Mouse (Mus musculus): Measurements from ENCODE around the gene Nmnat3.

- TF ChIP-seq POLR2A (IDR thresholded peaks at IDR 0.05; ENCODE audit: insufficient read depth, low read depth, low read length) (no peak), CTCF (IDR thresholded peaks at IDR 0.05) (no peak), EP300 (IDR thresholded peaks at IDR 0.05; ENCODE audit: insufficient read depth, low read depth, low read length) (no peak)
These were observed 40.9 kb upstream of the Nmnat3 start for GRCm38 (mm10) chr9:98246351-98246750.
